Mouse (Mus musculus) liver, embryonic 16.5 days (tissue): Measurements from ENCODE around the gene Medag. TPM values are rescaled to one million over a fixed set of nuclear protein-coding genes. Genes with fewer than 3 reads are reported as not detected.

ENCODE experiments used
- ATAC-seq: fragments of 200-750 bp; cut with Nextera tagmentation; 2 replicates; pipeline ENCODE4 v1.8.0; 2017; ENCODE audit warnings: low read depth, mild to moderate bottlenecking, moderate number of reproducible peaks, moderate library complexity
- H3K27ac ChIP-seq: fragments of 300-500 bp; sonication (generic); 2 replicates; pipeline ENCODE4 v1.5.1; 2014; ENCODE audit warnings: mild to moderate bottlenecking, low read length
- H3K27me3 ChIP-seq: fragments of 300-500 bp; sonication (generic); 2 replicates; pipeline ENCODE4 v1.6.1; 2014; ENCODE audit warnings: low read depth, low read length, mixed read lengths; ENCODE audit not compliant: control insufficient read depth, insufficient read depth
- H3K36me3 ChIP-seq: fragments of 300-500 bp; sonication (generic); 2 replicates; pipeline ENCODE4 v1.6.1; 2014; ENCODE audit warnings: mild to moderate bottlenecking; ENCODE audit not compliant: control insufficient read depth, insufficient read depth
- H3K4me1 ChIP-seq: fragments of 300-500 bp; sonication (generic); 2 replicates; pipeline ENCODE4 v1.6.1; 2014; ENCODE audit warnings: low read depth, low read length, mixed read lengths; ENCODE audit not compliant: control insufficient read depth
- H3K4me2 ChIP-seq: fragments of 300-500 bp; sonication (generic); 2 replicates; pipeline ENCODE4 v1.6.1; 2014; ENCODE audit warnings: low read depth, low read length, mixed read lengths
- H3K4me3 ChIP-seq: fragments of 300-500 bp; sonication (generic); 2 replicates; pipeline ENCODE4 v1.5.1; 2014; ENCODE audit warnings: low read depth, mild to moderate bottlenecking, low read length
- H3K9ac ChIP-seq: fragments of 300-500 bp; sonication (generic); 2 replicates; pipeline ENCODE4 v1.6.1; 2014; ENCODE audit warnings: low read depth, low read length
- H3K9me3 ChIP-seq: fragments of 300-500 bp; sonication (generic); replicated peaks from 2 replicates; pipeline ENCODE4 v1.6.1; 2016; ENCODE audit warnings: low read length; ENCODE audit not compliant: control insufficient read depth
- WGBS: fragments of 180-500 bp; shearing (Covaris S2); extraction: QIAGEN DNeasy Blood & Tissue Kit; methylation state at CpG from one replicate; pipeline ENCODE4 v1.1.7; 2014; ENCODE audit not compliant: insufficient replicate concordance; 5-methylcytosine and 5-hydroxymethylcytosine counted together
- polyA plus RNA-seq: library from polyadenylated mRNA; unstranded; fragments of >200 nt; fragmentation: Nextera tagmentation; extraction: Ambion mirVana; gene quantifications from 2 replicates; pipeline ENCODE4 v1.2.1, GENCODE M21; 2015

The Medag gene
- polyA plus RNA-seq, 1 experiment from 2014 or later, result 0.19 TPM

DNA sequence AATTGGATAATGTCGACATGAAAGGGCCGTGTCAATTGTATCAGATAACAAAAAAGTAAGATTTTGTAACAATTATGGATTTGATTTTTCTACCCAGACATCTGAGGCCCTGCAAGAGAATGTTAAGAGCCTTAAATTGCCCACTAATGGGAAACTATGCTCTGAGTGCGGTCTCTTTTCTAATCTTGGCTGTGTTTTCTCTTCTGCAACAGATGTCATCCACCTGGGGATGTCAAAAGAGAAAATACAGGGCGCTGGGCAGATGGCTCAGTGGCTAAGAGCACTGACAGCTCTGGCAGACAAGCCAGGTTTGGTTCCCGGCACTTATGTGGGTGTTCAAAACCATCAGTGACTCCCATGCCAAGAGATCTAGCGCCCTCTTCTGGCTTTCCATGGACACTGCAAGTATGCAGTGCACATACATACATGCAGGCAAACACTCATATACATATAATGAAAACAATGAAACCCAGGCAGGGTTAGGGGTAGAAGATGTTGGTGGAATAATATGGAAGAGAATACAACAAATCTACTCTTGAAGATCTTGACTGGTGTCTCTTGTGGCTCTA, 19.0 kb upstream of the Medag start:
- no peaks in the 10 kb centered on the region for H3K27me3 ChIP-seq
- no peak overlapping the region for H3K27ac ChIP-seq
- no peak overlapping the region for H3K9ac ChIP-seq
- no peaks in the 10 kb centered on the region for H3K9me3 ChIP-seq
- H3K4me3 ChIP-seq, result no peak overlapping the region
- ATAC-seq, result no peak
- H3K36me3 ChIP-seq, result no peaks in the 10 kb centered on the region
- no peaks in the 10 kb centered on the region; the same call in 1 of the 2 replicates for H3K4me1 ChIP-seq
- H3K4me2 ChIP-seq, result no peak overlapping the region
- 39% methylated on average over 6 of the region's 6 CpGs for WGBS

DNA sequence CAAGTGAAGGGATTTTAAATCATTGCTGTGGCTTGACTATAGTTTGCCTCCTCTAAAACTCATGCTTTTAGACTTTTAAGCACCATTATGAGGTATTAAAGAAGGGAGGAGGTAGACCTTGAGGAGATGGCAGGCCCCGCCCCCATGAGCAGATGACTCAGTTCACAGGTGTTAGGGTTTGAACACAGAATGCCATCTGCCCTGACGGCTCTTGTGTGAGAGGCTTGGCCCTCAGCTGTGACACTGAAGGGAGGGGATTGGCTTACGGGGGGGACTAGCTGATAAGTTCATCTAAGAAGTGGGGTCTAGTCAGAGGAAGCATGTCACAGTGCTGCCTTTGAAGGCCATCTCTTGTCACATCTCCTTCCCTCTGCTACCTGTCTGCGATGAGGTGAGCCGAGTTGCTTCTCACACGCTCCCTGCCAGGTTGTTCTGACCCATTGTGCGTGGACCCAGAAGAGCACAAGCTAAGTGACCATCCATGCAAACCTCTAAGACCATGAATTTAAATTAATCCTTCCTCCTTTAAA, 10.0 kb upstream of the Medag start:
- Histone ChIP-seq H3K4me1 (no peaks in the 10 kb centered on the region), H3K9ac (no peak overlapping the region), H3K36me3 (no peaks in the 10 kb centered on the region), H3K9me3 (no peaks in the 10 kb centered on the region), H3K27ac (no peak overlapping the region), H3K27me3 (no peaks in the 10 kb centered on the region), H3K4me2 (no peak overlapping the region), H3K4me3 (no peak overlapping the region)
- ATAC-seq, result no peak
- WGBS, result 75% methylated on average over 7 of the region's 7 CpGs

DNA sequence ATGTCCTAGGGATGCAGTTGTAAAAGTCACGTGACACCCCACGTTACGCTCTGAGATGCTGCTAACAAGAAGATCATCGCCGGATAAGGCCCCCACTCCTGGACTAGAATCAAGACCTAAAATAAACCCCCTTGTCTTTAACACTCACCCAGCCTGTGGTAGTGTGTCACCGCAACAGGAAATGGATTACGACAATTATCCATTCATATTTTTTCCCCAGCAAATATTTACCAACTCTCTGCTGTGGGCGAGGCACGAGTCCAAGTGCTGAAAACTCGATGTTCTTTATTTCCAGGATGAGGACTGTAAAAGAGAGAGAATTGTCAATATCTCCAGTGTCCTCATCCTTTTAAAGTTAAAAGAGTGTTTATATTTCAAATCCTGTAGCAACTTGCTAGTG, 9.5 kb upstream of the Medag start:
- no peaks in the 10 kb centered on the region for H3K4me1 ChIP-seq
- 71% methylated on average over 10 of the region's 10 CpGs for WGBS
- no peak for ATAC-seq
- no peak overlapping the region for H3K4me3 ChIP-seq
- no peaks in the 10 kb centered on the region for H3K27me3 ChIP-seq
- H3K9me3 ChIP-seq, result no peaks in the 10 kb centered on the region
- H3K36me3 ChIP-seq, result no peaks in the 10 kb centered on the region
- H3K27ac ChIP-seq, result no peak overlapping the region
- H3K4me2 ChIP-seq, result no peak overlapping the region
- H3K9ac ChIP-seq, result no peak overlapping the region

GRCm38 (mm10) chr5:149403386-149403785, 8.2 kb upstream of the Medag start:
- Histone ChIP-seq H3K4me3 (no peak overlapping the region), H3K4me2 (no peak overlapping the region), H3K9me3 (no peaks in the 10 kb centered on the region), H3K36me3 (no peaks in the 10 kb centered on the region), H3K27me3 (no peaks in the 10 kb centered on the region), H3K4me1 (no peaks in the 10 kb centered on the region), H3K9ac (no peak overlapping the region), H3K27ac (no peak overlapping the region)
- 57% methylated on average over 5 of the region's 5 CpGs for WGBS
- no peak for ATAC-seq

- Histone ChIP-seq H3K36me3 (no peaks in the 10 kb centered on the region), H3K9me3 (no peaks in the 10 kb centered on the region), H3K4me1 (no peaks in the 10 kb centered on the region), H3K9ac (no peak overlapping the region), H3K27ac (no peak overlapping the region), H3K4me3 (no peak overlapping the region), H3K4me2 (no peak overlapping the region), H3K27me3 (no peaks in the 10 kb centered on the region)
- 63% methylated on average over 5 of the region's 5 CpGs for WGBS
- no peak for ATAC-seq
Measured at GRCm38 (mm10) chr5:149404710-149405109, 6.8 kb upstream of the Medag start.

DNA sequence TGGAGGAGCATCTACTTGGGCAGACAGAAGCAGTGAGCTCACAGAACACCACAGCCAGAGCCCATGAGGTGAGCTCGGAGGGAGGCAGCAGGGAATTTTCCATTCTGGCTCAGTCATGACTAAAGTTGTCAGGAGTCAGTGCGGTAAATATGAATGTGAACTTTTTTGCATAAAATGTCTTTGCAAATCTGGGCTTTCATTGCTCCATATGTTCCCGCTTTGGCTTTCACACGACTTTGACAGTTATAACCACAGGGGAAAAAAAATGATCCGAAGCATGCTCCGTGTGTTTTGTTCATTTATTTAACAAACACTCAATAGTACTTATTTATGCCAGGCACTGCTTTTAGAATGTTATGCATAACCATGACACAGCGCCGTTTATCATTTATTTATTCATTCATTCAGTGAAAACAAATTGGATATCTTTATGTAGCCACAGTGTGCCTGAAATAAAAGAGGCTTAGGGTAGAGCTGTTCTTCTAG, 4.7 kb upstream of the Medag start:
- WGBS, result 77% methylated on average over 8 of the region's 8 CpGs
- H3K4me2 ChIP-seq, result no peak overlapping the region
- H3K27ac ChIP-seq, result no peak overlapping the region
- peaks cover 3% of the 10 kb centered on the region for H3K27me3 ChIP-seq
- H3K4me3 ChIP-seq, result no peak overlapping the region
- no peak overlapping the region for H3K9ac ChIP-seq
- H3K4me1 ChIP-seq, result no peaks in the 10 kb centered on the region
- no peak for ATAC-seq
- H3K36me3 ChIP-seq, result no peaks in the 10 kb centered on the region
- H3K9me3 ChIP-seq, result no peaks in the 10 kb centered on the region

GRCm38 (mm10) chr5:149409502-149409901, 2.0 kb upstream of the Medag start:
- H3K4me1 ChIP-seq, result no peaks in the 10 kb centered on the region
- no peaks in the 10 kb centered on the region for H3K9me3 ChIP-seq
- no peaks in the 10 kb centered on the region for H3K36me3 ChIP-seq
- H3K27me3 ChIP-seq, result peaks cover 12% of the 10 kb centered on the region
- no peak overlapping the region for H3K9ac ChIP-seq
- 48% methylated on average over 3 of the region's 3 CpGs for WGBS
- H3K27ac ChIP-seq, result no peak overlapping the region
- ATAC-seq, result no peak
- no peak overlapping the region for H3K4me3 ChIP-seq
- no peak overlapping the region for H3K4me2 ChIP-seq

DNA sequence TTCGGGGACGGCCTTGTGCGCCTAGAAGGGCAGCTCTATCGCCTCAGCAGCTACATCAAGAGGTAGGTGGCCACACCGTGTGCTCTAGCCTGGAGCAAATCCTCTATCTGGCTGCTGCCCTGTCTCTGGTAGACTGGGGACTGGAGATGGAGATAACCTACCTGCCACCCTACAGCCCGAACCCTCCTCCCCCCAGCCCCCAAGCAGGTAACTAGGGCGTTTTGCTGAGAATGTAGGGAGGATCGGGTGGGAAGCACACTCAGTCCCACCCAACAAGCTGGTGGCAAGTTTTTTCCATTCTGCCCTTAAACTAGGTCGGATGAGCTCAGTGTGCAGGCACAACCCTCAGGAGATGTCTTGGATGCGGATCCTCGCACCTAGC, 636 bp downstream of the Medag start:
- Histone ChIP-seq H3K27me3 (peaks cover 12% of the 10 kb centered on the region), H3K27ac (no peak overlapping the region), H3K4me1 (no peaks in the 10 kb centered on the region), H3K9ac (no peak overlapping the region), H3K9me3 (no peaks in the 10 kb centered on the region), H3K36me3 (no peaks in the 10 kb centered on the region), H3K4me2 (peak overlapping the region; percentile 32), H3K4me3 (no peak overlapping the region)
- no peak for ATAC-seq
- 24% methylated on average over 11 of the region's 11 CpGs for WGBS

DNA sequence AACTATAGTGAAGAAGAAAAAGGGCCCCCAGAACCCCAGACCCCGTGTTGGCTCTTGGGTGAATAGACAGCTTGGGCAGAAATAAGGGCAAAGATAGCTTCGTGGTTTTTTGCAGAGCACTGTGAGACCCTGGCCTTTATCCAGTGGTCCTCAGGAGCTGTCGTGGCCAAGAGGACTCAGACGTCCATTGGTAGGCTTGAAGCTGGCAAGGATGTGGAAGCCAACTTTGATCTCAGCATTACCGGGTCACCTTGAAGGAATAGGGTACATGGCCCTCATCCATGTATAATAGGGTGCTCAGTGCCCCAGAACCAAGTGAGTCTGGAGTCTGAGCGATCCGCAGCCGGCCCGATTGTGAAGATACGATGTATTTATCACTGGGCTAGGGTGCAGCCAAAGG, 1.1 kb downstream of the Medag start:
- no peaks in the 10 kb centered on the region for H3K9me3 ChIP-seq
- no peak for ATAC-seq
- no peak overlapping the region for H3K9ac ChIP-seq
- WGBS, result 64% methylated on average over 10 of the region's 10 CpGs
- H3K27ac ChIP-seq, result no peak overlapping the region
- H3K4me1 ChIP-seq, result no peaks in the 10 kb centered on the region
- no peak overlapping the region for H3K4me2 ChIP-seq
- H3K36me3 ChIP-seq, result no peaks in the 10 kb centered on the region
- peaks cover 12% of the 10 kb centered on the region for H3K27me3 ChIP-seq
- H3K4me3 ChIP-seq, result no peak overlapping the region
